Mouse (Mus musculus): ENCODE measurements around the gene Rps19bp1. TPM values are rescaled to one million over a fixed set of nuclear protein-coding genes. Genes with fewer than 3 reads are reported as not detected.

The Rps19bp1 gene
- polyA plus RNA-seq (2012), result 77.1 TPM in 2 replicates

GRCm38 (mm10) chr15:80263610-80264575 lies at the start of gene Rps19bp1:
Rps19bp1 (minus strand) TSS chr15:80264315.

GRCm38 (mm10) chr15:80286851-80287415 lies 22.8 kb upstream of the Rps19bp1 start, which contains the start of gene Cacna1i:
Cacna1i (plus strand) TSS chr15:80287238.

GRCm38 (mm10) chr15:80254847-80255645 lies 9.1 kb downstream of the Rps19bp1 start, which contains the start of gene Atf4:
Atf4 (plus strand) TSS chr15:80255184.

GRCm38 (mm10) chr15:80235535-80235934 lies 28.6 kb downstream of the Rps19bp1 start, which contains the start of gene AC140267.1:
AC140267.1 (plus strand) TSS chr15:80235835.

GRCm38 (mm10) chr15:80233733-80234509 lies 30.2 kb downstream of the Rps19bp1 start, which contains the start of gene Mief1:
Mief1 (plus strand) TSS chr15:80234018.

Other genes with a start within 250 kb of the Rps19bp1 start
- 4.8 and 5.2 TPM in 2 replicates for gene Pdgfb, start 249.3 kb downstream of the Rps19bp1 start, polyA plus RNA-seq (2012)
- 5.2 and 7.4 TPM in 2 replicates for gene Syngr1, start 173.0 kb downstream of the Rps19bp1 start, polyA plus RNA-seq (2012)
- 372 and 410 TPM in 2 replicates for gene Rpl3, start 172.4 kb downstream of the Rps19bp1 start, polyA plus RNA-seq (2012)
- gene Tab1, start 131.2 kb downstream of the Rps19bp1 start, polyA plus RNA-seq (2012), result 14.6 and 16.3 TPM in 2 replicates
- not detected in 2 replicates for gene Mgat3, start 90.6 kb downstream of the Rps19bp1 start, polyA plus RNA-seq (2012)
- gene Mief1, start 30.3 kb downstream of the Rps19bp1 start, polyA plus RNA-seq (2012), result 12.9 and 14.9 TPM in 2 replicates
- not detected in 2 replicates for gene AC140267.1, start 28.5 kb downstream of the Rps19bp1 start, polyA plus RNA-seq (2012)
- gene Atf4, start 9.1 kb downstream of the Rps19bp1 start, polyA plus RNA-seq (2012), result 643 and 648 TPM in 2 replicates
- gene Cacna1i, start 22.9 kb upstream of the Rps19bp1 start, polyA plus RNA-seq (2012), result 0.05 and 0.27 TPM in 2 replicates